Mouse (Mus musculus) stomach, postnatal 0 days (tissue): ENCODE measurements around the gene Myrip.

ENCODE experiments used
- CTCF ChIP-seq: IDR thresholded peaks from 2 replicates; pipeline ENCODE4 v1.5.1; 2016; ENCODE audit warnings: antibody characterized with exemption, low read depth, mild to moderate bottlenecking, moderate library complexity
- EP300 ChIP-seq: optimal IDR thresholded peaks from 2 replicates; pipeline ENCODE3; 2016; ENCODE audit warnings: antibody characterized with exemption

- TF ChIP-seq CTCF (no peak), EP300 (no peak)
These were observed 19.3 kb downstream of the Myrip start for GRCm38 (mm10) chr9:120320573-120320972.
